Comparison of ENCODE assay signal across 13 mouse cellular contexts in the genomic region with DNA sequence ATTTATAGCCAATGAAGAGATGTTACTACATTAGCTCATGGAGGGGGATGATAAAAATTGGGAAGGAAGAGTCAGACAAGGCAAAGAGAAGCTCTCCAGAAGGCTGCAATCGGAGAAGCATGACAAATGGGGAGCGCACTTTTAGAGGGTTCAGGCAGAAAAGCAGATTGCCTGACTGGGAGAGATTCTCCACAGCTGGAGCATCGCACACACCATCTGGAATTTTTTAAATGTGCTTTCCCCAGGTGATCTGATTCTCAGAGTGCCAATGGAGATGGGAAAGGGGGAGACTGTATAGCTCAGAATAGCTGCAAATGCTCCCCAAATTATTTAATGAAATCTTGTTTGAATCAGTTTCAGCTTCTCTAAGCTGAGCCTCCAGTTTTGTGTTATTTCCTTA.
"Had no signal": no experiment of that assay in that cellular context is flagged by ENCODE, and none has a peak within 500 bp of the region (broad histone marks: within the 10 kb centered on the region; RNA-seq: fewer than 3 reads in every experiment).

No protein-coding gene starts in this region.

- H3K4me2 ChIP-seq: limb, embryonic 13.5 days; liver, embryonic 11.5 days; liver, embryonic 15.5 days; lung, embryonic 15.5 days; midbrain, embryonic 15.5 days; neural tube, embryonic 12.5 days had no signal

- ATAC-seq: intestine, postnatal 0 days; midbrain, embryonic 15.5 days had no signal

- H3K27me3 ChIP-seq: limb, embryonic 13.5 days; liver, embryonic 15.5 days; lung, embryonic 15.5 days; midbrain, embryonic 15.5 days; neural tube, embryonic 12.5 days had no signal

- DNase-seq: kidney, postnatal 36 days; lung, postnatal 14 days; thymus, postnatal 4 days had no signal

- H3K9me3 ChIP-seq: limb, embryonic 13.5 days; liver, embryonic 15.5 days; lung, embryonic 15.5 days; midbrain, embryonic 15.5 days; neural tube, embryonic 12.5 days had no signal

- H3K4me3 ChIP-seq: layer of hippocampus, adult 2 months; limb, embryonic 13.5 days; liver, embryonic 15.5 days; lung, embryonic 15.5 days; midbrain, embryonic 15.5 days; neural tube, embryonic 12.5 days had no signal

- H3K9ac ChIP-seq: limb, embryonic 13.5 days; liver, embryonic 15.5 days; lung, embryonic 15.5 days; midbrain, embryonic 15.5 days; neural tube, embryonic 12.5 days had no signal

- H3K36me3 ChIP-seq: limb, embryonic 13.5 days; liver, embryonic 15.5 days; lung, embryonic 15.5 days; midbrain, embryonic 15.5 days; neural tube, embryonic 12.5 days had no signal

- H3K27ac ChIP-seq: kidney, postnatal 0 days; layer of hippocampus, adult 2 months; limb, embryonic 13.5 days; liver, embryonic 15.5 days; lung, embryonic 15.5 days; midbrain, embryonic 15.5 days; neural tube, embryonic 12.5 days; stomach, postnatal 0 days had no signal

- H3K4me1 ChIP-seq: liver, embryonic 15.5 days; midbrain, embryonic 15.5 days; neural tube, embryonic 12.5 days had no signal
